Mouse (Mus musculus): ENCODE measurements around the gene Susd4. TPM values are rescaled to one million over a fixed set of nuclear protein-coding genes. Genes with fewer than 3 reads are reported as not detected.

Gene Susd4
- total RNA-seq (2023) = not detected in 2 replicates

GRCm38 (mm10) chr1:182763716-182764461 is at the start of gene Susd4:
Gene Susd4, plus strand, starts transcription at chr1:182763860.

GRCm38 (mm10) chr1:182749080-182749479 is 14.6 kb upstream of the Susd4 start, which contains the start of gene Ccdc185:
Gene Ccdc185, minus strand, starts transcription at chr1:182749180.

Other genes starting within 250 kb of the Susd4 start
- 45.0 and 50.6 TPM in 2 replicates for gene Capn2, start 246.3 kb upstream of the Susd4 start, total RNA-seq (2023)
- not detected in 2 replicates for gene Capn8, start 198.9 kb upstream of the Susd4 start, total RNA-seq (2023)
- gene Ccdc185, start 14.7 kb upstream of the Susd4 start, total RNA-seq (2023) = not detected in 2 replicates
- 12.9 and 15.0 TPM in 2 replicates for gene Tlr5, start 190.9 kb downstream of the Susd4 start, total RNA-seq (2023)

All from neutrophil, adult 65 days (primary cell).